Mouse (Mus musculus): ENCODE results near the gene Fbf1. TPM values are rescaled to one million over a fixed set of nuclear protein-coding genes. Genes with fewer than 3 reads are reported as not detected.
A peak's percentile ranks its signal among the peaks of the same experiment; 100 is the strongest.

The Fbf1 gene
- 5.6 and 9.0 TPM in 2 replicates for total RNA-seq (2014; rRNA removed)
- polyA plus RNA-seq (2012; rRNA removed) = 3.6 and 4.5 TPM in 2 replicates

- peak within 1 kb of the TSS; percentile 20 for H3K27ac ChIP-seq (replicated peaks; ENCODE audit: insufficient read depth, low read depth, low read length)
- WGBS = 1% methylated on average over 40 of the region's 40 CpGs
- DNase-seq (ENCODE audit: extremely low read depth, low read depth, low spot score) = peak; percentile 90
- TF ChIP-seq CTCF (IDR thresholded peaks at IDR 0.05; ENCODE audit: low read depth, low read length) (no peak), POLR2A (IDR thresholded peaks at IDR 0.05; ENCODE audit: extremely low read depth, insufficient read depth, low read length) (0 out of 2 replicates have a peak, but pooled peaks have one; percentile 47)
- H3K4me1 ChIP-seq (ENCODE audit: control insufficient read depth, insufficient read depth, low read length) = no peaks in the 10 kb centered on the region
- peak within 1 kb of the TSS; percentile 67 for H3K4me3 ChIP-seq (ENCODE audit: insufficient read depth, low read depth, low read length)
- peaks cover 15% of the 10 kb centered on the region for H3K36me3 ChIP-seq (ENCODE audit: control insufficient read depth, insufficient read depth, low read length)
- peak within 1 kb of the TSS; percentile 73 for H3K9ac ChIP-seq (ENCODE audit: low read depth, low read length)
- no peaks in the 10 kb centered on the region for H3K27me3 ChIP-seq (ENCODE audit: control insufficient read depth, insufficient read depth, low read length)
- H3K79me2 ChIP-seq (ENCODE audit: control insufficient read depth, insufficient read depth, low read length) = no peaks in the 10 kb centered on the region
Observed at GRCm38 (mm10) chr11:116167884-116168439, at the start of gene Fbf1. Gene Fbf1 (minus strand): TSS chr11:116168166.

DNA sequence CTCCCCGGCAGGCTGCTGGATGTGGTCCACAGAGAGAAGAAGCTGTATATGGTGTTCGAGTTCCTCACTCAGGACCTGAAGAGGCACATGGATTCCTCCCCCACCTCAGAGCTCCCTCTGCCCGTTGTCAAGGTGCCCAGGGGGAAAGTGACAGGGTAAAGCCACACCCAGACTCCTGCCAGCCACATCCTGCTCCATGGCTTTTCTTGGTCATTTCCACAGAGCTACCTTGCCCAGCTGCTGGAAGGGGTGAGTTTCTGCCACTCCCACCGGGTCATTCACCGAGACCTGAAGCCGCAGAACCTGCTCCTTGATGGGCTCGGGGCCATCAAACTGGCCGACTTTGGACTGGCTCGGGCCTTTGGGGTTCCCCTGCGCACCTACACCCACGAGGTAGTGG is 48.6 kb upstream of the Fbf1 start:
- no peak overlapping the region for H3K9ac ChIP-seq (ENCODE audit: low read depth, low read length)
- peaks cover 22% of the 10 kb centered on the region for H3K4me1 ChIP-seq (ENCODE audit: control insufficient read depth, insufficient read depth, low read length)
- no peak overlapping the region for H3K4me3 ChIP-seq (ENCODE audit: insufficient read depth, low read depth, low read length)
- 89% methylated on average over 11 of the region's 11 CpGs for WGBS
- DNase-seq (ENCODE audit: extremely low read depth, low read depth, low spot score) = no peak
- H3K36me3 ChIP-seq (ENCODE audit: control insufficient read depth, insufficient read depth, low read length) = no peaks in the 10 kb centered on the region
- no peaks in the 10 kb centered on the region for H3K79me2 ChIP-seq (ENCODE audit: control insufficient read depth, insufficient read depth, low read length)
- no peaks in the 10 kb centered on the region for H3K27me3 ChIP-seq (ENCODE audit: control insufficient read depth, insufficient read depth, low read length)
- H3K27ac ChIP-seq (replicated peaks; ENCODE audit: insufficient read depth, low read depth, low read length) = no peak overlapping the region
- TF ChIP-seq CTCF (IDR thresholded peaks at IDR 0.05; ENCODE audit: low read depth, low read length) = no peak
- TF ChIP-seq POLR2A (IDR thresholded peaks at IDR 0.05; ENCODE audit: extremely low read depth, insufficient read depth, low read length) = no peak

- Histone ChIP-seq H3K9ac (ENCODE audit: low read depth, low read length) (no peak overlapping the region), H3K4me1 (ENCODE audit: control insufficient read depth, insufficient read depth, low read length) (peaks cover 25% of the 10 kb centered on the region), H3K36me3 (ENCODE audit: control insufficient read depth, insufficient read depth, low read length) (no peaks in the 10 kb centered on the region), H3K79me2 (ENCODE audit: control insufficient read depth, insufficient read depth, low read length) (no peaks in the 10 kb centered on the region), H3K27ac (replicated peaks; ENCODE audit: insufficient read depth, low read depth, low read length) (no peak overlapping the region), H3K27me3 (ENCODE audit: control insufficient read depth, insufficient read depth, low read length) (no peaks in the 10 kb centered on the region), H3K4me3 (ENCODE audit: insufficient read depth, low read depth, low read length) (no peak overlapping the region)
- TF ChIP-seq CTCF (IDR thresholded peaks at IDR 0.05; ENCODE audit: low read depth, low read length) (no peak), POLR2A (IDR thresholded peaks at IDR 0.05; ENCODE audit: extremely low read depth, insufficient read depth, low read length) (no peak)
- WGBS = 95% methylated on average over 6 of the region's 6 CpGs
- DNase-seq (ENCODE audit: extremely low read depth, low read depth, low spot score) = no peak
Observed at GRCm38 (mm10) chr11:116215991-116216390, 48.0 kb upstream of the Fbf1 start.

- Histone ChIP-seq H3K79me2 (ENCODE audit: control insufficient read depth, insufficient read depth, low read length) (no peaks in the 10 kb centered on the region), H3K27ac (replicated peaks; ENCODE audit: insufficient read depth, low read depth, low read length) (no peak overlapping the region), H3K36me3 (ENCODE audit: control insufficient read depth, insufficient read depth, low read length) (no peaks in the 10 kb centered on the region), H3K9ac (ENCODE audit: low read depth, low read length) (no peak overlapping the region), H3K4me3 (ENCODE audit: insufficient read depth, low read depth, low read length) (no peak overlapping the region), H3K4me1 (ENCODE audit: control insufficient read depth, insufficient read depth, low read length) (peaks cover 31% of the 10 kb centered on the region), H3K27me3 (ENCODE audit: control insufficient read depth, insufficient read depth, low read length) (no peaks in the 10 kb centered on the region)
- TF ChIP-seq CTCF (IDR thresholded peaks at IDR 0.05; ENCODE audit: low read depth, low read length) = peak; percentile 67
- TF ChIP-seq POLR2A (IDR thresholded peaks at IDR 0.05; ENCODE audit: extremely low read depth, insufficient read depth, low read length) = no peak
- no peak for DNase-seq (ENCODE audit: extremely low read depth, low read depth, low spot score)
- WGBS = 94% methylated on average over 7 of the region's 7 CpGs
Observed at GRCm38 (mm10) chr11:116215181-116215580, 47.2 kb upstream of the Fbf1 start.

- DNase-seq (ENCODE audit: extremely low read depth, low read depth, low spot score) = no peak
- Histone ChIP-seq H3K36me3 (ENCODE audit: control insufficient read depth, insufficient read depth, low read length) (no peaks in the 10 kb centered on the region), H3K27me3 (ENCODE audit: control insufficient read depth, insufficient read depth, low read length) (no peaks in the 10 kb centered on the region), H3K27ac (replicated peaks; ENCODE audit: insufficient read depth, low read depth, low read length) (no peak overlapping the region), H3K4me1 (ENCODE audit: control insufficient read depth, insufficient read depth, low read length) (peaks cover 29% of the 10 kb centered on the region), H3K9ac (ENCODE audit: low read depth, low read length) (no peak overlapping the region), H3K79me2 (ENCODE audit: control insufficient read depth, insufficient read depth, low read length) (no peaks in the 10 kb centered on the region), H3K4me3 (ENCODE audit: insufficient read depth, low read depth, low read length) (no peak overlapping the region)
- 87% methylated on average over 13 of the region's 13 CpGs for WGBS
- no peak for TF ChIP-seq POLR2A (IDR thresholded peaks at IDR 0.05; ENCODE audit: extremely low read depth, insufficient read depth, low read length)
- TF ChIP-seq CTCF (IDR thresholded peaks at IDR 0.05; ENCODE audit: low read depth, low read length) = no peak
Observed at GRCm38 (mm10) chr11:116213877-116214510, 46.0 kb upstream of the Fbf1 start.

DNA sequence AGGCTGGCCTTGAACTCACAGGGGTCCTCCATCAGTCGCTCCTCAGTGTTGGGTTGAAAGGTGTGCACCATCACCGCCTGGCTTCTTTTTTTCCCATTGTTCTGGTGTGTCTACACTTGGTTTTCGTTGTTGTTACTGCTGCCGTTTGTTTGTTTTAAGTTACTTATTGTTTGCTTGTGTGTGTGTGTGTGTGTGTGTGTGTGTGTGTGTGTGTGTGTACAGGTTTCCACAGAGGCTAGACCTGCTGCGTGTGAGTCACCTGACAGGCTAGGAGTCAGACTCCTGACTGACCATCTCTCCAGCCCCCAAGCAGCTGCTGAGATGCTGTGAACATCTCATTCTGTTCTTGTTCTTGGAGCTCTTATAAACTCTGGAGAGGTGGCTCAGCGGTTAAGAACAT is 44.9 kb upstream of the Fbf1 start:
- 44% methylated on average over 6 of the region's 6 CpGs for WGBS
- no peaks in the 10 kb centered on the region for H3K79me2 ChIP-seq (ENCODE audit: control insufficient read depth, insufficient read depth, low read length)
- H3K36me3 ChIP-seq (ENCODE audit: control insufficient read depth, insufficient read depth, low read length) = no peaks in the 10 kb centered on the region
- H3K4me3 ChIP-seq (ENCODE audit: insufficient read depth, low read depth, low read length) = no peak overlapping the region
- no peak for TF ChIP-seq POLR2A (IDR thresholded peaks at IDR 0.05; ENCODE audit: extremely low read depth, insufficient read depth, low read length)
- no peak for TF ChIP-seq CTCF (IDR thresholded peaks at IDR 0.05; ENCODE audit: low read depth, low read length)
- DNase-seq (ENCODE audit: extremely low read depth, low read depth, low spot score) = peak; percentile 51
- H3K27ac ChIP-seq (replicated peaks; ENCODE audit: insufficient read depth, low read depth, low read length) = peak overlapping the region; percentile 34; the same call in 1 of the 2 replicates
- no peak overlapping the region for H3K9ac ChIP-seq (ENCODE audit: low read depth, low read length)
- H3K4me1 ChIP-seq (ENCODE audit: control insufficient read depth, insufficient read depth, low read length) = peaks cover 22% of the 10 kb centered on the region
- H3K27me3 ChIP-seq (ENCODE audit: control insufficient read depth, insufficient read depth, low read length) = no peaks in the 10 kb centered on the region

Data from liver, adult 2 months (tissue).